Mouse (Mus musculus): Measurements from ENCODE around the gene Arsg. TPM values are rescaled to one million over a fixed set of nuclear protein-coding genes. Genes with fewer than 3 reads are reported as not detected.

The Arsg gene
- polyA plus RNA-seq, 1 experiment = 0.45 TPM

DNA sequence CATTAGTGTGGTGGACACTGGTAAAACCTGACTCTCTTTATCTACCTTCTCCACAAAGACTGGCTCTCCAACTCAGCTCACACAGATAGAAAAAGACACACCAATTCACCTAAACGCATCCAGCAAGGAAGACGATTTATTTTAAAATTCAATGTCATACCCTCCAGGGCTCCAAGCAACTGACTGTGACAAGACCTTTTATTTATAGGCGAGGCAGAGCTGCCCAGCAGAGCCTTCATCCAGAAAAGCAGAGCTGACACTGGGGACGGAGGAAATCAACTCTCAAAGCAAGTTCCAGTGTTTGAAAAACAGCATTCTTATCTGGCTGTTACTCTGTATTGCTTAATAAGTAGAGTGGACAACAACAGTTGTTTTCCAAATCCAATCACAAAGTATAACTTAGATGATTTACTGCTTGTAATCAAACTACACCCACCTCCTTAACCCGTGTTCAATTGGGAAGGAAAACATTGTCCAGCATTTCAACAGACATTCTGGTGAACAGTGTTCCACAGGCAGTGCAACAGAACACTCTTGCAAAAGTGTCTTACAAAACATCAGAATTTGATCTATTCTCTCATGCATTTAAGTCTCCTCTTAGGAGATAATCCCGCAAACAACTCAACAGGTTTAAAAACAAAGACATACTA lies 135.9 kb downstream of the Arsg start:
- no peak for TF ChIP-seq GATA1 (IDR thresholded peaks at IDR 0.05; ENCODE audit: low read length)

DNA sequence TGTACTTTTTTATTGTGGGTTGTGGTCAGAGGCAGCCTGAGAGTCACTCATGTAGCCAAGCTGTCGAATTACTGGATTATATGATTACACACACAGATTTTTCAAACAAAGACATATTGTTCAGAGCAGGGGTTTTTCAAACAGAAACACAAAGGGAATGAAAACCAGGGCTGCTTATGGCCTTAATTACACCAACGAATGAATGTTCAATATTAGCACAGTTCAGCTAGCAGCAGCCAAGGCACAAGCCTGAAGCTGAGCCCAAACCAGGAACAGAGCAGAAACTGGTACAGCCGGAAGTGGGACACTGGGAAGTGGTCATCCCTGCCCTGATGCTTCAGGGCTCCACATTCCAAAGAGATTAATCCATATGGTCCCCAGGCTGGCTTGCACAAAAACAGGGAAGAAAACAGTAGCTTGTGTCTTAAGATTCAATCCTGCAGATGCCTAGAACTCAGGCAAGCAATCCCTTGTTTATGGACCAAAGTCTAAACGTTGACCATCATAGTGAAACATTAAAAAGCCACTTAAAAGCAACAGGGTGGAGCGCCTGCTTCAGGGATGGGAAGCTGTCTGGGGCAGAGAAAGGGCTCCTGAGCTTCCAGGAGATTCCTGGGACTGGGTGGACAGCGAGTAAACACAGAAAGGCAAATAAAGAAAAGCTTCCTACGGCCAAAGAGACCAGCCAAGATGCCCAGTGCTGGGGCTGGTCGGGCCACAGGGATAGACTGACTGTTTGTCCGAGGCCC lies 137.0 kb downstream of the Arsg start:
- TF ChIP-seq GATA1 (IDR thresholded peaks at IDR 0.05; ENCODE audit: low read length) = no peak

DNA sequence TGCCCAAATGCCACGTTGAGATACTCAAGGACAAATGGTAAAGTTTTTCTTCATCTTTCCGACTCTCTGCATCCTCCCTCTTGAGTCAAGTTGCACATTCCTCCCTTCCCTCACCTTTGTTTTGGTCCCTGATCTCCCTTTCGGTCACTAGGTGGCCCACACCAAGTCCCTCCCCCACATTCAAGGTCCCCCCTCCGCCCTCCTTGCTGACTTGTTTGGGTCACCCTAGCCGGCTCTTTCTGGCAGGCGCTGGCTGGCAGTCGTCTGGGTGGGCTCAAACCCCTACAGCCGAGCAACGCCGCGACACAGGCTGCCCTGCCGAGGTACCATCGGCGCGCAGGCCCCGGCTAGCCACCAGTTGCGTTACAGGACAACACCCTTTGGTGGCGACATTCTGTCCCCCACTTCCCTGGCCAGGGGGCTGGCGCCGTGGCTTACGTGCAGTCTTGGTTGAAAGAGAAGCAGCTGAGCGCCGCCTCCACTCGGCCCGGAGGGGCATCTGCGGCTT lies 137.7 kb downstream of the Arsg start:
- TF ChIP-seq GATA1 (IDR thresholded peaks at IDR 0.05; ENCODE audit: low read length) = no peak

DNA sequence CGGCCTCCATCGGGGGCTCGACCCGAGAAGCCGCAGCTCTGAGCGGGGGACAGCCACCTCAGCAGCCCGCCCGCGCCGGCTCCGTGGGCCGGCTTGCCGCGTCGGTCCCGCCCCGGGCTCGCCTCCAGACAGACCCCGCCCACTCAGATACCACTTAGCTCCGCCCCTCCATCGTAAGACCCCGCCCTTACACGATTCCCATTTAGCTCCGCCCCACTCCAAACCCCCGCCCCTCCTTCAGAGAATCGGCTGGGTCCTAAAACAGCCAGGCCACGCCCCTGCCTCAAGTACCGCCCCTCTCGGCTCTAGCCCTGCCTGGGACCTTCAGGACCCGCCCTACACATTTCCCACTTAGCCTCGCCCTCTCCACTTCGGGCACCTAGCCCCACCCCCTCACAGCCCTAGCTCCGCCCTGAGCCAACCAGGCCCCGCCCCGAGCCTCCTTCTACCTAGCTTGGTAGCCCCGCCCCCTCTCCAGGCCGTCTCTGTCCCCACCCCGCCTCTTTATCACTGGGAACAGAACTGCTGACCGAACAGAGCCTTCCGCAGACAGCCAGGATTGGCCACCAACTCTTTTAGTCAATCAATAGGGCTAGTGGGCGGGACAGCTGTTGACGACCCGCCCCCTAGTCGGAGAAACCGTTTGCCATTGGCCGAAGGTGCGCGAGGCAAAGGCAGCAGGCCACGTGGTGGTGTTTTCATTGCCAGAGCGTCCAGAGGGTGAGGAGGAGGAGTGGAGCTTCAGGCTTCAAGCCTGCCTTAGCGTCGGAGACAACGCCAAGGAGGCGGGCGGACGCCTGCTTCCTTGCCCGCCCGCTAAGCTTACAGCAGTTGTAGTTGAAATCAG lies 138.4 kb downstream of the Arsg start, which contains the start of gene Wipi1:
Wipi1 (minus strand) TSS at position 665 of the 847 bp plus-strand sequence.
- TF ChIP-seq GATA1 (IDR thresholded peaks at IDR 0.05; ENCODE audit: low read length) = no peak

DNA sequence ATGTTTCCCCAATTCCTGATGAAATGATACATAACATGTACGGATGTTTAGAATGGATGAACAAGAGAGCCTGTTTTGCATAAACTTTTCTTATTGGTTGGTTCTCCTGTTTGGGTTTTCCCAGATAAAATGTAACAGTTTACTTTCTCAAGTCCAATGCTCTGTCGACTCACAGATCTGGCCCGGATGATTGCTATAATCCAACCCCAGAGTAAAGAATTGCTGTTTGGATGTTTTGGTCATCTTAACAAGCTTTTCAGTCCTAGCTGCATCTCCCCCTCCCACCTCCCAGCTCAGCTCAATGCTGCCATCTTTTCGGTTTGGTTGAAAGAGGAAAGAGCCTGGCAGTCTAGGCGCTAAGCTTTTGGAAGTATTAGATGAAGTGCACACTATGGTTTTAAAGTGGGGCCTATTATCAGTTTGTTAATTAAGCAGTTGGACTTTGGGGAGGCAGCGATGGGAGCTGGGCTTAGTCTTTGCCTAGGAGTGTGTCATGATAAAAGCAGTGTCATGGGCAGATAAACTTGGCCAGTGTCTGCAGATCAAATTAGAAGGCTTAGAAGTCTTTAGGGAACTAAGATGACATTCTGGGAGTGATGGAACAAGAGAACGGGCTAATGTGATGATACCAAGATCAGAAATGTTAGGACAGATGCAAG lies 139.8 kb downstream of the Arsg start:
- no peak for TF ChIP-seq GATA1 (IDR thresholded peaks at IDR 0.05; ENCODE audit: low read length)

DNA sequence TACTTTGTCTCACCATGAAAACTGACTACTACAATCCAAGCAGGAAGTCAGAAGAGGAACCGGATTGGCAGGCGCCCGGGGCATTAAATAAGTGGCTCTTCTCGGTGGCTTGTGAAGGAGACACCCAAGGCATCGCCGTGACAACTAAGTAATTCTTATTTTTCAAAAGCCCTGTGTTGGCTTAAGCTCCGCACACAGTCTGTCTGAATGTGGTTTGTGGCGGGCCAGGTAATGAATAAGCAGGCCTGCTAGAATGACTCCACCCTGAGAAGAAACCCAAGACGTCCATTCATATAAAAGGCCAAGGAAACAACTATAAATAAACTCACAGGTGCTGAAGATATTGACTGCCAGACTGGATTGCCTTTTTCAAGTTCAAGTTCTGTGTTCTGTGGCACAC lies 142.1 kb downstream of the Arsg start:
- TF ChIP-seq GATA1 (IDR thresholded peaks at IDR 0.05; ENCODE audit: low read length) = no peak

DNA sequence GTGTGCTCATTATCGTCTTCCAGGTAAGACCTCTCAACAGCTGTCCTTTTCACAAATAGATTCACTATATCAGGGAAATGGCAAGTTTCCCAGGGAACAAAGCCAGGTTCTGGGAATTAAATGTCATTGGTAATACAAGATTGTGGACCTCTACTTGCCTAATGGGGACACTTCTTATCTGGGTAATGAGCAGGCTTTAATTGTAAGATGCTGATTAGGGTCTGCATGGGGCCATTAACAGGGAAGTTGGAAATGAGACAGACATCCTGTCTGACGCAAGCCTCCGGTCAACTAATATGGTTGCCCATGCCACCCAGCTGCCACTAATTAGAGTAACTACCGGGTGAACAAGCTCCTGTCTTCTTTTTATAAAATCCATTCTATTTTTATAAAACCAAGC lies 143.2 kb downstream of the Arsg start:
- no peak for TF ChIP-seq GATA1 (IDR thresholded peaks at IDR 0.05; ENCODE audit: low read length)

DNA sequence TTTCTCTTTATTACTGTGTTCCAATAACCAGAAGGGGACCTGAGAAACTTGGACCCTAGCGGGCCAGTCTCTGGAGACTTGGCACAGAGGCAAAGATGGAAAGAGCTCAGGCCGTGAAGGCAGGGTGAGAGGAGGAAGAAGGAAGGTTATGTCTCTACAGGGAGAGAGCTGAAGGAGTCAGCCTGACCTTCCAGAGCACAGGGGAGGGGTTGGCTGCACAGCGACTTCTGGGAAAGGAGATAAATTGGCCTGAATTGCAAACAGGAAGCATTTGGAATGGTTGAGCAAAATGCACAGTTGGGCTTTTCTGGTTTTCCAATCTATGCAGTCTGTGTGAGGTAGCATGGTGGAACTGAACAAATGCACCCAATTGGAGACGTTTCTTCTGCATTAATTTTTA lies 143.6 kb downstream of the Arsg start:
- TF ChIP-seq GATA1 (IDR thresholded peaks at IDR 0.05; ENCODE audit: low read length) = no peak

DNA sequence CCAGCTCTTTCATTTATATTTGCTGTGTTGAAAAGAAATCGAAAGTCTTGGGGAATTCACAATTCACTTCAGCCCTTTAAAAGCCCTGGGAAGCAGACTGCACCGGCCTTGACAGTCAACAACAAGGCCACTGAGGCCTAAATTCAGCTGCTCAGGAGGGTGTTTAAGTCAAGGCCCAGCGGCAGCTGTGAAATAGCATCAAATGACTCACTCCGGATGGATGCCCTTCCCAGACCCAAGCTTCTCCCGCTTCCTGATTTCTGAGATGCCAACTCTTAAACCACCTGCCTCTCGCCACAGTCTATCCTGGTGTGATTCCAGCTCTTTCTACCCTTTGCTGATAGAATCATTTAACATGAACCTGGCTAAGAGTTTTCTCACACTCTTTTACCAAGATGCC lies 147.2 kb downstream of the Arsg start:
- TF ChIP-seq GATA1 (IDR thresholded peaks at IDR 0.05; ENCODE audit: low read length) = no peak

DNA sequence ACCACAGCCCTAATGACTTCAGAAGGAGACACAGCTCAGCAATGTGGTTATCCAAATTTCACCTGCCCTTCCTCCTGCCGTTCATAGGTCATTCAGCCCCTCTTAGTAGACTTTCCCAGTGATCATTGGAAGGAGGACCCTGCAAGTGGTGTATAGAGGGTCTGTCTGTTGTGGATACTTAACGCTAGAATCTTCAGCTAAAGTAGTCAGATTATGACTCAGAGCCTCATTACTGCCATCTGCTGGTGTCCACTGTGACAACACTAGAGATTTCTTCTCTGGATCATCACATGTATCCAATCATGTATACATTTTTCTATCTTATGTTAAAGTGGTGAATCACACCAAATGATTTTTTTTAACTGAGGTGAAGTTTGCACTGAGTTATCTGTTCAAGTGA lies 148.0 kb downstream of the Arsg start:
- TF ChIP-seq GATA1 (IDR thresholded peaks at IDR 0.05; ENCODE audit: low read length) = no peak

DNA sequence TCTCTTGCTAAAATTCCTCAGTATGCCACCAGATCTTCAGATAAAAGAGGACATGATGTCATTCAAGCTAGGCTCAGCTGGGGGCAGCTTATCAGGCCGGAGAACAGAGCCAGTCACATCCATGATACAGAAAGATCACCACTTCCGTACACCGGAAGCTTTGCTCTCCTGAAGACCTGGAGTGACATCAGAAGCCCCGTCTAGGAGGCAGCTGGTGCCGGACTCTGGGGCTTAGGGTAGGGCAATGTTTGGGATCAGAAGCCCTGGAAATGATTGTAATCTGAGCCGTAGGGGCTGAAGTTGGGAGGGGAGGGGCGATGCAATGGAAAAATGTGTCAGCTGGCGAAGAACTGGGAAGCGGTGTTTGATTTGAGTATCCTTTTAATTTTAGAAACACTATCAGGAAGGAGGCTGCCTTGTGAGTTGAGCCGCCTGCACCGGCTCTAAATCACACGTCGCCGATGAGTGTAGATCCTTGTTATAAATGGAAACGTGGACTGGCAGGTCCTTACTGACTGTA lies 149.4 kb downstream of the Arsg start:
- peak; percentile 66 for TF ChIP-seq GATA1 (IDR thresholded peaks at IDR 0.05; ENCODE audit: low read length)

Other genes starting within 250 kb of the Arsg start
- gene Rgs9, start 175.2 kb upstream of the Arsg start, polyA plus RNA-seq (2012) = not detected in 2 replicates
- gene Gna13, start 110.5 kb upstream of the Arsg start, polyA plus RNA-seq (2012) = 45.7 and 52.4 TPM in 2 replicates
- not detected in 2 replicates for gene 9930022D16Rik, start 59.5 kb upstream of the Arsg start, polyA plus RNA-seq (2012)
- 7.9 and 9.0 TPM in 2 replicates for gene Amz2, start 47.4 kb upstream of the Arsg start, polyA plus RNA-seq (2012)
- 23.7 and 25.4 TPM in 2 replicates for gene Slc16a6, start 224 bp downstream of the Arsg start, polyA plus RNA-seq (2012)
- gene Wipi1, start 138.6 kb downstream of the Arsg start, polyA plus RNA-seq (2012) = 17.6 and 23.0 TPM in 2 replicates
- gene Prkar1a, start 176.0 kb downstream of the Arsg start, polyA plus RNA-seq (2012) = 89.2 and 91.3 TPM in 2 replicates
- gene Fam20a, start 248.9 kb downstream of the Arsg start, polyA plus RNA-seq (2012) = not detected in 2 replicates

All from G1E-ER4 (cell line).